Mouse (Mus musculus) embryonic facial prominence, embryonic 11.5 days (tissue): ENCODE measurements around the gene Cmah. TPM values are rescaled to one million over a fixed set of nuclear protein-coding genes. Genes with fewer than 3 reads are reported as not detected.
A peak's percentile ranks its signal among the peaks of the same experiment; 100 is the strongest.

ENCODE experiments used
- ATAC-seq: fragments of 200-750 bp; cut with Nextera tagmentation; replicated peaks from 2 replicates; pipeline ENCODE4 v1.8.0; 2017; ENCODE audit warnings: low read depth; ENCODE audit not compliant: insufficient number of reproducible peaks, low FRiP score, low TSS enrichment
- DNase-seq: peaks from one replicate; pipeline ENCODE4 v3.0.0-alpha.2; 2015; ENCODE audit warnings: low spot score
- H3K27ac ChIP-seq: fragments of 300-500 bp; sonication (generic); replicated peaks from 2 replicates; pipeline ENCODE4 v1.5.1; 2014; ENCODE audit warnings: mild to moderate bottlenecking, low read depth, low read length, control low read depth
- H3K27me3 ChIP-seq: fragments of 300-500 bp; sonication (generic); 2 replicates; pipeline ENCODE4 v1.6.1; 2014; ENCODE audit warnings: mild to moderate bottlenecking, low read length, moderate library complexity, mixed read lengths; ENCODE audit not compliant: control insufficient read depth, insufficient read depth
- H3K36me3 ChIP-seq: fragments of 300-500 bp; sonication (generic); replicated peaks from 2 replicates; pipeline ENCODE4 v1.6.1; 2014; ENCODE audit warnings: low read depth, mild to moderate bottlenecking, low read length, moderate library complexity, mixed read lengths; ENCODE audit not compliant: control insufficient read depth, insufficient read depth
- H3K4me1 ChIP-seq: fragments of 300-500 bp; sonication (generic); 2 replicates; pipeline ENCODE4 v1.6.1; 2014; ENCODE audit warnings: low read length, mixed read lengths; ENCODE audit not compliant: control insufficient read depth, insufficient read depth
- H3K4me2 ChIP-seq: fragments of 300-500 bp; sonication (generic); 2 replicates; pipeline ENCODE4 v1.6.1; 2014; ENCODE audit warnings: low read depth, mild to moderate bottlenecking, control low read depth, low read length, moderate library complexity
- H3K4me3 ChIP-seq: fragments of 300-500 bp; sonication (generic); 2 replicates; pipeline ENCODE4 v1.5.1; 2014; ENCODE audit warnings: low read depth, low read length, control low read depth
- H3K9ac ChIP-seq: fragments of 300-500 bp; sonication (generic); replicated peaks from 2 replicates; pipeline ENCODE4 v1.6.1; 2014; ENCODE audit warnings: mild to moderate bottlenecking, control low read depth, low read length
- H3K9me3 ChIP-seq: fragments of 300-500 bp; sonication (generic); replicated peaks from 2 replicates; pipeline ENCODE4 v1.6.1; 2016; ENCODE audit warnings: mild to moderate bottlenecking, low read length, inconsistent platforms, mixed read lengths; ENCODE audit not compliant: control insufficient read depth
- WGBS: fragments of 180-500 bp; shearing (Covaris S2); extraction: QIAGEN DNeasy Blood & Tissue Kit; methylation state at CpG from one replicate; pipeline ENCODE4 v1.1.7; 2014; 5-methylcytosine and 5-hydroxymethylcytosine counted together
- polyA plus RNA-seq: library from polyadenylated mRNA; unstranded; fragments of >200 nt; fragmentation: Nextera tagmentation; extraction: Ambion mirVana; gene quantifications from 2 replicates; pipeline ENCODE4 v1.2.1, GENCODE M21; 2014

Gene Cmah
- polyA plus RNA-seq, 1 experiment from 2014 or later, result 0.45 TPM

DNA sequence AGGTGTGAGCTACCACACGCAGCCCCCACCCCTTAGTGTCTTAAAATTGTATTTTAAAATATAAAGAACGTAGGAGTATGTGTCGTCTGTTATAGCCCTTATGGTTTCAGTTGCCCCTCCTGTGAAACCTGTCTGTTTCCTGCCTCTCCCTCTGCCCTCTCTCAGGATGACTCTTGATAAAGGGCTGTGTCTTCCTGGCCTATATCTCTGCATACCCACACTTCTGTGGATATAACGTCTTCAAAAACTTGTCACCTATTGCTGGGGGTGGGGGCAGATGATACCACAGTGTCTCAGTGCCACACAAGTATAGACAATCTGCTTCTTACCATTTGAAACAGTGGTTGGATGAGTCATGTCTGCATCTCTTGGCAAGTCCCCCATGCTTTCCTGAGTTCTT is 140.6 kb downstream of the Cmah start:
- ATAC-seq (no peak), DNase-seq (no peak)
- Histone ChIP-seq H3K36me3 (no peaks in the 10 kb centered on the region), H3K9me3 (no peaks in the 10 kb centered on the region), H3K4me3 (no peak overlapping the region), H3K4me2 (no peak overlapping the region), H3K9ac (no peak overlapping the region), H3K4me1 (no peaks in the 10 kb centered on the region), H3K27me3 (no peaks in the 10 kb centered on the region), H3K27ac (no peak overlapping the region)
- WGBS, result 84% methylated on average over 4 of the region's 4 CpGs

GRCm38 (mm10) chr13:24477564-24477963 is 150.4 kb downstream of the Cmah start:
- H3K4me3 ChIP-seq, result no peak overlapping the region
- H3K4me2 ChIP-seq, result no peak overlapping the region
- WGBS, result 64% methylated on average over 5 of the region's 5 CpGs
- no peaks in the 10 kb centered on the region for H3K36me3 ChIP-seq
- H3K9me3 ChIP-seq, result no peaks in the 10 kb centered on the region
- H3K4me1 ChIP-seq, result no peaks in the 10 kb centered on the region
- DNase-seq (no peak), ATAC-seq (no peak)
- H3K27me3 ChIP-seq, result no peaks in the 10 kb centered on the region
- H3K27ac ChIP-seq, result no peak overlapping the region
- no peak overlapping the region for H3K9ac ChIP-seq

GRCm38 (mm10) chr13:24479516-24479915 is 152.3 kb downstream of the Cmah start:
- Histone ChIP-seq H3K4me1 (no peaks in the 10 kb centered on the region), H3K27ac (no peak overlapping the region), H3K9ac (no peak overlapping the region), H3K4me3 (no peak overlapping the region), H3K36me3 (no peaks in the 10 kb centered on the region), H3K4me2 (no peak overlapping the region), H3K9me3 (no peaks in the 10 kb centered on the region), H3K27me3 (no peaks in the 10 kb centered on the region)
- DNase-seq, result no peak
- WGBS, result 89% methylated on average over 2 of the region's 2 CpGs
- no peak for ATAC-seq

DNA sequence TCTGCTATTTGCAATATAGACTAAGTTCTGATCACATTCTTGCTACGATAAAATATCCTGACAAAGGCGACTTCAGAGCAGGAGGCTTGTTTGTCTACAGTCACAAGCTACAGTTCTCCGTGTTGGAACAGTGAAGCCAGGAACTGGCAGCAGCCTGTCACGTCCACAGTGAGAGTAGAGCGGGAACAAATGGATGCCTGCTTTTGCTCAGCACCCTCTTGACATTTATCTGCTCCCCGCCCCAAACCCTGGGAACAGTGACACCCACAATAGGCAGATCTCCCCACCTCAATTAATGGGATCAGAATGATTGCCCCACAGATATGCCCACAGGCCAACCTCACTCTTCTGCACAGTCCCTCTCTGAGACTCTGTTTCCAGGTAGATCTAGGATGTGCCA is 153.6 kb downstream of the Cmah start:
- Histone ChIP-seq H3K4me3 (no peak overlapping the region), H3K4me1 (no peaks in the 10 kb centered on the region), H3K9me3 (no peaks in the 10 kb centered on the region), H3K9ac (no peak overlapping the region), H3K27me3 (no peaks in the 10 kb centered on the region), H3K36me3 (no peaks in the 10 kb centered on the region), H3K27ac (no peak overlapping the region), H3K4me2 (no peak overlapping the region)
- DNase-seq, result no peak
- ATAC-seq, result no peak
- WGBS, result 83% methylated on average over 6 of the region's 6 CpGs

DNA sequence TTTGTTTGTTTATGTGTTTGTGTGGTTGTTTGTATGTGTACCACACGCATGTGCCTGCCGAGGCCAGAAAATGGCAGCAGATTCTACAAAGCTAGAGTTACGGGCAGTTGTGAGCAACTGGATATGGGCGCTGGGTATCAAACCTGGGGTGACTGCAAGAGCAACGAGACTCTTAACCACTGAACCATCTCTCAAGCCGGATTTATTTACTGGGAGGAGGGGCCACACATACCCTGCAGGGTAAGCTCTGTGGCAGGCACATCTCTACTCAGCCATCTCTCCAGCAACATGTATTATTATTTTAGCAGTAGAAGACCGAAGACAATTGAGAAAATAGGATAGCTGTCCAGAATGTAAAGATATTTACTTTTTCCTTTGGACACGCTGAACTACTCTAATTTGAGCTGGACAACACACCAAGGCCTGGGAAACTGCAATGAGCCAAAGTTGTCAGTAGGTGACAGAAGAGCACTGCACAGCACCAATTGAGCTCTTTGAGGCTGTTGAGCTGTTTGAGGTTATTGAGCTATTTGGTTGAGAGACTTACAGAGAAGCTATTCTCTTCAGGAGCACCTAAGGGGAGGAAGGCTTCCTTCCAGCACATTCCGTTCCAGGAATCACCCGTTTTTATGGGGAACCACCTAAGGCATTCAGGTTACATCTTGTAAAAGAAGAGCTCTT is 154.6 kb downstream of the Cmah start:
- H3K4me3 ChIP-seq, result no peak overlapping the region
- H3K4me2 ChIP-seq, result no peak overlapping the region
- no peak overlapping the region for H3K27ac ChIP-seq
- H3K4me1 ChIP-seq, result no peaks in the 10 kb centered on the region
- WGBS, result 57% methylated on average over 10 of the region's 10 CpGs
- no peaks in the 10 kb centered on the region for H3K36me3 ChIP-seq
- no peaks in the 10 kb centered on the region for H3K9me3 ChIP-seq
- DNase-seq (peak; percentile 74), ATAC-seq (no peak)
- no peak overlapping the region for H3K9ac ChIP-seq
- no peaks in the 10 kb centered on the region for H3K27me3 ChIP-seq

- H3K9ac ChIP-seq, result no peak overlapping the region
- no peak overlapping the region for H3K4me2 ChIP-seq
- H3K36me3 ChIP-seq, result no peaks in the 10 kb centered on the region
- no peaks in the 10 kb centered on the region for H3K9me3 ChIP-seq
- H3K27ac ChIP-seq, result no peak overlapping the region
- H3K4me3 ChIP-seq, result no peak overlapping the region
- 92% methylated on average over 3 of the region's 3 CpGs for WGBS
- no peak for DNase-seq
- no peaks in the 10 kb centered on the region for H3K27me3 ChIP-seq
- no peak for ATAC-seq
- no peaks in the 10 kb centered on the region for H3K4me1 ChIP-seq
Measured at GRCm38 (mm10) chr13:24483691-24484090, 156.5 kb downstream of the Cmah start.

GRCm38 (mm10) chr13:24484811-24485210 is 157.6 kb downstream of the Cmah start:
- no peak overlapping the region for H3K4me2 ChIP-seq
- H3K4me1 ChIP-seq, result no peaks in the 10 kb centered on the region
- no peak overlapping the region for H3K4me3 ChIP-seq
- no peak for DNase-seq
- no peak for ATAC-seq
- H3K27me3 ChIP-seq, result no peaks in the 10 kb centered on the region
- H3K9ac ChIP-seq, result no peak overlapping the region
- WGBS, result 85% methylated on average over 3 of the region's 3 CpGs
- H3K36me3 ChIP-seq, result no peaks in the 10 kb centered on the region
- H3K9me3 ChIP-seq, result no peaks in the 10 kb centered on the region
- H3K27ac ChIP-seq, result no peak overlapping the region

DNA sequence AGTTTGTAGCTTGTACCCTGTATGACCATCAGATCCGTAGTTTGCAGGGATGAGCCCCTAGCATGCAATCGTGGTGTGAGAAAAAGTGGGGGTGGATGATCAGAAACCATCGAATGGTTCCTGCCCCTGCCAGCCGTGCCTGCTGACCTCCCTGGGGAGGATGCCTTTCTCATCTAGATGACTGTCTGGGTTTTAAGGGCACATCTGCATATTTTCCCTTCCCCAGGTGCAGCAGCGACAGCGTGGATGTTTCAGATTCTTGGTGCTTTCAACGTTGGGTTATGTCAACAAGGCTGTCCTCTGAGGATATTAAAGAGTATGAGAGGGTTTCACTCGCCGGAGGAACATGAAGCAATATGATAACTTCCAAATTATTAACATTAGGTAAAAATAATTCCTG is 158.8 kb downstream of the Cmah start:
- Histone ChIP-seq H3K9ac (no peak overlapping the region), H3K36me3 (no peaks in the 10 kb centered on the region), H3K9me3 (no peaks in the 10 kb centered on the region), H3K4me3 (no peak overlapping the region), H3K4me1 (no peaks in the 10 kb centered on the region), H3K4me2 (no peak overlapping the region), H3K27ac (no peak overlapping the region), H3K27me3 (no peaks in the 10 kb centered on the region)
- ATAC-seq, result no peak
- DNase-seq, result no peak
- 54% methylated on average over 9 of the region's 9 CpGs for WGBS
